Mouse (Mus musculus) mouse embryonic stem cell (cell line): Measurements from ENCODE around the gene Gm42417.
"Not testable (repeated sequence)": the region's sequence is repeated elsewhere in the genome, so short reads cannot be mapped to it uniquely, and the experiment has no call there.

Experiments used
- in situ Hi-C, 2 experiments: fragments of 300-500 bp; cut with MboI; formaldehyde crosslinking; loops; 1 replicate in 1 of 2; 3 replicates in 1 of 2; pipeline ENCODE4 v1.14.3; 2019 to 2020; ENCODE audit warnings: low sequenced_read_pairs in 2 of 2, low pct_unique_long_range_greater_than_20kb in 1 of 2, mixed read lengths in 1 of 2; ENCODE audit not compliant: unreplicated experiment in 1 of 2

Gene Gm42417

DNA sequence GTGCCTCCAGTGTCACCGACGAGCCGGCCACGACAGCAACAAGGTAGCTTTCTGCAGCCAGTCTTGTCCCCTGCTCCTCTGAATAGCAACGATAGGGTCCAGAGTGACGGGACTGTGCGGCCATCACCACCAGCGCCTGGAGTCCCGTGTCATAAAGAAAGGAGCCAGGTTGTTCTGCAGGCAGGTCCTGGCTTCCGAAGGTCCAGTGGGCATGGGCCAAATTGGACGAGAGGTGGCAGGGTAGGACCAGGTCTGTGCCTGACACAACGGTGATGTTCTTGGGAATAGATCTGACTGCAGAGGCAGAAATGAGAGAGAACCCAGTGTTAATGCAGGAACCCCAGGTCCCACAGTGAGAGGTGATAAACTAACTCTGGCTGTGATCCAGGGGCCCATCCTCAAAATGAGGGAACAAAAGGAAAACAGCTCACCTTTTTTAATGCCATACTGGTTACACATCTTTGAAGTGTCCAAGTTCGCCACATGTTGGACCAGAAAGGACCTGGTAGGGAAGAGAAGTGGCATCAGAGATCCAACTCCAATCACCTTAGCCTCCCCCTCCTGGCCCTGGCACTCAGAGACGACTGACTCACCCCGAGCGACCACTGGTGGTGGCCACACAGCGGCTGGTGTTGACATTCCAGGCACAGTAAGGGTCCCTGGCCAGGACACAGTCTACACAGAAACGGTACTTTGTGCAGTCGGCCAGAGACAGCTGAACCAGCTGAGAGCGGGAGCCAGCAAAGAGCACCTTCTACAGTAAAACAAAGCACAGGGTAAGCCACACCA, 11.0 kb upstream of the Gm42417 start:
- in situ Hi-C loops, result loop anchor here in 1 of 2 experiments (10.0 kb wide), 1 partner anchor 65 kb away; no protein-coding TSS in a partner anchor

DNA sequence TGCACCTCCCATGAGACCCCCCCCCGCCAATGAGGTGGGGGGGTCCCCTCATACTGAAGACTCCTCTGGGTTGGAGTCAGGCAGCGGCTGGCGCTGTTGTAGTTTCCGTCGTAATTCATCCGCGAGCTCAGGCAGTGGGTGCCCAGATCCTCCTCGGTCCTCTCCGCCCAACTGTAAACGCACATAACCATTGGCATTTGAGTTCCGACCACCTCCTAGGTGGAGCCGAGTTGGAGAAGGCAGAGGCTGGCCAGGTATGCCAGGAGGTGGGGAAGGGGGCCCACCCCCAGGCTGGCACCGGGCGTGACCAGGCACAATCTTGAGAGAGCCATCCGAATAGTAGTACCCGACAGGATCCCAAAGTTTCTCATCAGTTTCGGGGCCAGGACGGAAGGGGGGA, 10.3 kb upstream of the Gm42417 start:
- in situ Hi-C loops, result loop anchor here (10.0 kb wide), 2 partner anchors 185 to 195 kb away; no protein-coding TSS in a partner anchor

DNA sequence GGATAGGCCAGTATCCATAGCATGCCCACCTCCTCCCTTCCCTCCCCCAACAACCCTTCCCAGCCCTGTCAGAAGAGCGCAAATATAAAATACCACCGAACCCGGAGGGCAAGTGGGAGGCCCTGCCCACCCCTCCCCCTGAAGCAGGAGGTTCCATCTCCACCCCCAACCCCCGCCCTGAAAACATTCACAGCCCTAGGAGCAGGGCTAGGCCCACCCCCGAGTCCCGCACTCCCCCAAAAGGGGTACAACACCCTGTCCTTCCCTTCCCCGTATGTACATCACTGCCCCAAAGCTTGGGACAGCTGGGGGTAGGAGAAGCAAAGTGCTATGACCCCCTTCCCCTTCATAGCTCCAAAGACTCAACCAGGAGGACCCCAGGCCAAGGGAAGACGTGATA, 9.5 kb upstream of the Gm42417 start:
- in situ Hi-C loops, result loop anchor here (10.0 kb wide), 2 partner anchors 186 to 196 kb away; no protein-coding TSS in a partner anchor

DNA sequence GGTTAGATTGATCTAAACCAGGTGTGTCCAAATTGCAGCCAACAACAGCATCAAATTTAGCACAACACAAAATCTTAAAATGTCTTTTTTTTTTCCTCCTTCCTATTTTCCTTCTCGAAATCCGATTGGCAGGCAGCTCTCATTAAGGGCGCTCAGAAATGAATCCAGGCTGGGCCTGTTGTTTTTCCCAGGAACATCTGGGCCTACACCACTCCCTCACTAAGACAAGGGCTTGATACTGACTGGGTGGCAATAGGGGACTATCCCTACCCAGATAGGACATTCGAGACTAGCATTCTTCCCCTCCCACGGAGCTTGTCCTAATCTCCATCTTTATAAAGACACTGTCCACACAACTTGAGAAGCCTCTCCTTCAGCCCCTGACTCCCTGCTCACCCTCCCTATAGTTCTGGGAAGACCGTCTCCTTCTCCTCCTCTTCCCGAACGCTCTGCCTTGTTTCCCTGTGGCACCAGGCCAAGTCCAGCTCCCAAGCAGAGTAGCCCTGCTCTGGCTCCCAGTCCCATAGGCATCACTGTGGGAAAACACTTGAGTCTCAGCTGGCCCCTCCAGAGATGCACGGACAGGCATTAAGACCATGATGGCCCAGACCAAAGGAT, 8.9 kb upstream of the Gm42417 start:
- in situ Hi-C loops, result loop anchor here (10.0 kb wide), 2 partner anchors 187 to 197 kb away; no protein-coding TSS in a partner anchor

DNA sequence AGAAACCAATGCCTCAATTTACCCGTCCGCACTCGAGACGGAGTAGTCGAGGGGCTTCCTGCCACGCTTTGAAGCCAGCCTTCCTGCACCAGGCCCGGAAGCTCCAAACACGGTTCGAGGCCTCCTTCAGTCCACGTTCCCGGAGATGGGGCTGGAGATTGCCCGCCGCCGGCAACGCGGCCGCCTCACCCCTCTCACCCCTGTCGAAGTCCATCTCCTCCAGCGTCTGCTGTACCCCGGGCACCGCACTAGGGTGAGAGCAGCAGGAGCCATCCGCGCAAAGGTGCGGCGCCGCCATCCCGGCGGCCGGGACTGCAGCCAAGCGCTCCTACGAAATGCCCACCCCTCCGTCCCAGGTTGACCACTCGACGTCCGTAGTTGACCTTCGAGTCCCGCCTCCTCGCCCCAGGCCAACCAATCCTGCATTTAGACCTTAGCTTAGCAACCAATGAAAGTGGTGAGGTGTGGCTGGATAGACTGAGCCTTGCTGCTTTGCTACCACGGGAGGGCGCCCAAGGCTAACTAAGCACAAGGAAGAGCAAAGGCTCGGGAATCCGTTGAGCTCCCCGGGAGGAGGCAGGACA, 7.8 kb upstream of the Gm42417 start, which contains the start of gene Ankrd39:
TSS of gene Ankrd39 (minus strand) at position 558 of the 584 bp plus-strand sequence.
- in situ Hi-C loops, result loop anchor here (10.0 kb wide), 2 partner anchors 188 to 198 kb away; no protein-coding TSS in a partner anchor

DNA sequence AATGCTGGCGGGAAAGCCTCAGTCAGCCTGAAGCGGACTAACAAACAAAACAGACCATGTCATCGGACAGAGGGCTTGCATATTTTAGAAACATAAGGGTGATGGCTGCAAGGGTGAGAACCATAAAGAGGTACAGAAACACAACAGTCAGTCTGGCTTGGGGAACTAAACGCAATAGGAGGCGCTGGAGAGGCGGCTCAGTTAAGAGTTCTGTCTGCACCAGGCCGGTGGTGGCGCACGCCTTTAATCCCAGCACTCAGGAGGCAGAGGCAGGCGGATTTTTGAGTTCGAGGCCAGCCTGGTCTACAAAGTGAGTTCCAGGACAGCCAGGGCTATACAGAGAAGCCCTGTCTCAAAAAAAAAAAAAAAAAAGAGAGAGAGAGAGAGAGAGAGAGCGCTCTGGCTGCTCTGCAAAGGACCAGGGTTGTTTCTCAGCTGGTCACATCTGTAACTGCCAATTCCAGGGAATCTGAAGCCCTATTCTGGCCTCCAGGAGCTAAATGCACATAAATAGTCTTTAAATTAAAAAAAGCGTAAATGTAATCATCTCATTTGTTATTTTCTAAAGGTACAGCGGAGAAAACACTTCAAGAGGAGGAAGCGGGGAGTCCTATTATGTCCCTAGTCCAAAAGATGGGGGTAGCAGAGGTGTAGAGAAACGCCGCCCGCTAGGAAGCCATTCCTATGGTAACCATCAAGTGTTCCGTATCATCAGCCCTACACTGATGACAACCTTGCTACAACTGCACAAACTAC, 6.8 kb upstream of the Gm42417 start:
- in situ Hi-C loops, result loop anchor here (10.0 kb wide), 2 partner anchors 189 to 199 kb away; no protein-coding TSS in a partner anchor

DNA sequence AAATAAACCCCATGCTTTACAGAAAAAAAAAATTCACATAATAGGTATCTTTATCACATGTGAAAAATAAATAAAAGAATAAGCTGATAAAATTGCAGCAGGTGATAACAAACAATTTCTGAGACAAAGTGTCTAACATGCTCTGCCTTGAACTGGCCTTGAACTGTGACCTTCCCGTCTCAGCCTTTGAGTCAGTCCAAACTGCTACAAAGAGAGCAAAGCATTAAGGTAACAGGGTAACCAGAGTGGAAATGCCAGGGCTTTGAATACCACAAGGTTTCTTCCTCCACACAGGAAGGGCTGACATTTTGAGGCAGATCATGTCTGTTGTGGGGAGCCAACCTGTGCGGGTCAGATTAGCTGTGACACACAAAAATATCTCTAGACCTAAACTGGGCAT, 6.2 kb upstream of the Gm42417 start:
- in situ Hi-C loops, result loop anchor here (10.0 kb wide), 2 partner anchors 189 to 199 kb away; no protein-coding TSS in a partner anchor

DNA sequence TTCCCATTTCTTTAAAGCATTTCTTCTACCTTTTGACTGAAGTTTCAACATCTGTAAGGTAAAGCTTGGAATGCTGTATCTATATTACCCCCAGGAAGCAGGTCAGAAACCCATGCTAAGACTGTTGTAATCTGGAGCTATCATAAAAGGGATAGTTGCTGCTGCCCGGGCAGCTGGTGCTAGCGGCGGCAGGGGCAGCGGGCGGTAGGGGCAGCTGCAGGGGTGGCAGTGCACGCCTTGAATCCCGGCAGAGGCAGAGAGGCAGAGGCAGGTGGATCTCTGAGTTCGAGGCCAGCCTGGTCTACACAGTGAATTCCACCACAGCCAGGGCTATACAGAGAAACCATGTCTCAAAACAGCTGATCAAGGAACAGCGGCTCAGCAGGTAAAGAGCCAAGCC, 3.7 kb upstream of the Gm42417 start:
- in situ Hi-C loops, result loop anchor here (10.0 kb wide), 2 partner anchors 192 to 202 kb away; no protein-coding TSS in a partner anchor

DNA sequence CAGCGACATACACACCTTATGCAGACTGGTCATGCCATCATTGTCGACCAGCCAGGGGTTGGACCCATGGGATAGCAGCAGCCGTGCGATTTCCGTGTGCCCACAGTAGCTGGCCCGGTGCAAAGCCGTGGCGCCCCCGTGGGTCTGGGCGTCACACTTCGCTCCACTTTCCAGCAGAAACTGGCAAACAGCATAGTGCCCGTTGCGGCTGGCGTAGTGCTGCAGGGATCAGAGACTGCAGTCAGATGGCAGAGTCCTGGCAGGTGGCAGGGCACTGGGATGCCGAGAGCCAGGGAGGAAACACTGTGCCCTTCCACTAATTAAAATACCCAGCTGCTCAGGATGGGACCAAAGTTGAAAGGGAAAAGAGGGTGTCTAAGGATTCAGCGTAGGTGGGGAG, 2.6 kb upstream of the Gm42417 start:
- in situ Hi-C loops, result loop anchor here (10.0 kb wide), 2 partner anchors 193 to 203 kb away; no protein-coding TSS in a partner anchor

DNA sequence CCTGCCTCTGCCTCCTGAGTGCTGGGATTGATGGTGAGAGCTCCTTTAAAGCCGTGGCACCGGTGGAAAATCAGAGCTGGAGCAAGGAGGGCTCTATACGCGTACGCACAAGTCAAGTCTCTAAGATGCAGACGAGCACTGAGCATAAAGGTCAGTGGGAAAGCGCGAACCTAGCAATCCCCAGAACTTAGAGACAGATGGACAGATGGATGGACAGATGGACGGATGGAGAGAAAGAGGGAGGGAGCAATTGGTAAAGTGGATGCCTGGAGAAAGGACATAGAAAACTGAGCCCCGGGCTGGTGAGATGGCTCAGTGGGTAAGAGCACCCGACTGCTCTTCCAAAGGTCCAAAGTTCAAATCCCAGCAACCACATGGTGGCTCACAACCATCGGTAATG, 1.6 kb upstream of the Gm42417 start:
- in situ Hi-C loops, result loop anchor here (10.0 kb wide), 2 partner anchors 194 to 204 kb away; no protein-coding TSS in a partner anchor

DNA sequence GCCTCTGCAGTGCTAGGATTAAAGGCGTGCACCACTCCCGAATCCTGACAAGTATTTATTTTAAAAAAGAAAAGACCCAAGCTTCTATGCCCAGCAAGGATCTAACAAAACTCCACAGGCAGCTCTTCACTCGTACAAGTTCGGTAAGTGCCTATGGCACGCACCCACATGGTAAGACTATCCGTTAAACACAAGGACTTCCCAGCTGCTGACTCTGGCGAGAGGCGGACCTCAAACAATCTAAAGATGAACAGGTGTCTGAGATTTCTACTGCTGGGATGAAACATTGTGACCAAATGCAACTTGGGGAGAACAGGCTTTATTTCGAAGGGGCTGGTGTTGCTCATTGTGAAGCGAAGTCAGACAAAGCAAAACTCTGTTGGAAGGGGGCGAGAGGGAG, 903 bp upstream of the Gm42417 start:
- in situ Hi-C loops, result loop anchor here (10.0 kb wide), 2 partner anchors 195 to 205 kb away; no protein-coding TSS in a partner anchor

DNA sequence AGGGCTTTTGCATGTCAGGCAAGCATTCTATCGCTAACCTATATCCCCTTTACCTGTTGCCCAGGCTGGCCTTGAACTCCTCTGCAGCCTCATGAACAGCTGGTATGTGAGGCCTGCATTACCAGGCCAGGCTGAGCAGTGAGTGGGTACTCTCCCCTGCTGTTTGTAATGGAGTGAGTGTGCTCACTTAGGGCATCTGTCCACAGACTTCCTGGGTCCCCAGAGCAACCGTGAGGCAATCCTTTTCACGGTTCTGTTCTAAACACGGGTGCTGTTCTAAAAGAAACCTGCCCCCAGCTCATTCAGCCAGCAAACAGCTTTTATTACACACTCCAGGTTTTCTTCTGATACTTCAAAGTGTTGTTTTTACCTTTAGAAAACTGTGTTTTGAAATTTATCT, 502 bp downstream of the Gm42417 start:
- in situ Hi-C loops, result no loop called here

DNA sequence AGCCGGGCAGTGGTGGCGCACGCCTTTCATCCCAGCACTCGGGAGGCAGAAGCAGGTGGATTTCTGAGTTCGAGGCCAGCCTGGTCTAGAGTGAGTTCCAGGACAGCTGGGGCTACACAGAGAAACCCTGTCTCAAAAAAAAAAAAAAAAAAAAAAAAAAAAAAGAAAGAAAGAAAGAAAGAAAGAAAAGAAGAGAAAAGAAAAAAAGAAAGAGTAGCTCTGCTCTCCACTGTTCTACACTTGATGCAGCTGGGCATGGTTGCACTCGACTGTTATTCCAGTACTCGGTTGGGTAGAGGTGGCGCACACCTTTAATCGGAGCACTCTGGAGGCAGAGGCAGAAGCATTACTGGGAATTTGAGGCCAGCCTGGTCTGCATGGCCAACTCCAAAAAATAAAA, 2.4 kb downstream of the Gm42417 start, which contains the start of gene Ankrd23:
TSS of gene Ankrd23 (minus strand) at position 101 of the 400 bp plus-strand sequence.
- in situ Hi-C loops, result not testable (repeated sequence)

DNA sequence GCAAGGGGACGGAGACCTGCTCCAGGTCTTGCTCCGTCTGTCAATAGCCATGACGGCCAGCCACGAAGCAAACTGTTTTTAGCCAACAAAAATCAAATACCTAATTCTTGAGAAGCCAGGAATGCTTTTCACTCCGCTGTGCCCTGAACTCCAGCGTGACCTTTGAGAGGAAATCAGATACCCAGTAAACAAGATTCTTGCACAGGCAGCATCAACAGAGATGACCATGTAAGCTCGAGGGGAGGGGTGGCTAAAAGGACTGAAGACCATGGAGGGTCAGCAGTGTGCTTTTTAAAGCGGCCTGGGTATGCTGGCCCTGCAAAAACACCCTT, 2.9 kb downstream of the Gm42417 start:
- in situ Hi-C loops, result no loop called here

DNA sequence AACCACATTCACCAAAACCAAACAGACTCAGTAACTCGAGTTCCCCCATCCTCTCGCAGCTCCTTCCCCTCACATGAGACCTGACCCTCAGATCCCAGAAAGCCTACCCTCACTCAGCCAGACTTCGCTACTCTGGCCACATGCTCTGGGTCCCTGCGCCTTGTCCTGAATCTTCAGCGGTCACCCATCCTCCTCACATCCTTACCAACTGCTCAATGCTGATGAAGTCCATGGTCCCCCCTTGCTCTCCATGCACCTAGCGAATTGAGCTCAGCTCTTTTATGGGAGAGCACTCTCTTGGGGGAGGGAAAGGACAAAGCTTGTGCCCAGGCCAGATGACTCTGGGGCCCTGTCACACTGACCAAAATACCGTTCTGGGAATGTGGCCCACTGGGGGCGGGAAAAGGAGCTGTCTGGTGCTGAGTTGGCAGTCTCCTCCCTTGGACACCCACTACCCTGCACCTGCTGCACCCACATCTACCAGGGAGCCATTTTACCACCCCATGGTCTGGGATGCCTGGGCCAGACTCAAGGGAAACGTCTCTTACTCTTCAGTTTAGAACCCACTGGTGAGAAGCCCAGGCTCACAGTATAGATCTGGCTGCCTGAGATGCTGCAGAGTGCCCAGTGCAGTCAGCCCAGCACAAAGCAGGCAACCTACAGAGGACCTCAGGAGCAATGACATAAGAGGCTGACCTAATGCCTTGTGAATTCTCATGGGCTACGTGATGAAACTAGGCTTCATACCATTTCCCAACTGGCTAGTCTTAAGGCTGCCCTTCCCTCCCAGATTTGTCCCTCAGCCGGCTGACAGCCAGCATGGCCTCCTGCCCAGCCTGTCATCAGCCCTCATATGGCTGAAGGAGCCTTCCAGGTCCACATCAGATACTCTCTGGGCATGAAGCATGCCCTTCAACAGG, 3.5 kb downstream of the Gm42417 start:
- in situ Hi-C loops, result no loop called here

DNA sequence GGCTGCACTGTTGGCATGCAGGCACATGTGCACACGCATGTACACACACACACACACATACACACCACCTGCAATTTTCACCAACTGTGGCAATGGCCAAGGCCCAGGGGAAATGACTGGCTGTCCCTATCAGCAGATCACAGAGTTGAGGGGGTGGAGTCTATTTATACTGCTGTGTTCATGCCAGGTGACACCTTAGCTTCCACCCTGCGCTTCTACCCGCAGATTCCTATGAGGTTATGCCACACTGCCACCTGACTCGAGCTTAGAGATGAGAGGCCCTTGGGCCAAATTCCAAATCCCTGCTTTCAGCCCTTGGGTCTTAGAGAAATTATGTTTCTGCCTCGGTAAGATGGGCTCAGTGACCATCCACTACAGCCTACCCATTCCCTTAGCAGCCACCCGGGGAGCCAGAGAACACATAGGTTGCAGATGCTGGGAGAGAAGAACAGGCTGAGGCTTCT, 4.6 kb downstream of the Gm42417 start:
- in situ Hi-C loops, result no loop called here

DNA sequence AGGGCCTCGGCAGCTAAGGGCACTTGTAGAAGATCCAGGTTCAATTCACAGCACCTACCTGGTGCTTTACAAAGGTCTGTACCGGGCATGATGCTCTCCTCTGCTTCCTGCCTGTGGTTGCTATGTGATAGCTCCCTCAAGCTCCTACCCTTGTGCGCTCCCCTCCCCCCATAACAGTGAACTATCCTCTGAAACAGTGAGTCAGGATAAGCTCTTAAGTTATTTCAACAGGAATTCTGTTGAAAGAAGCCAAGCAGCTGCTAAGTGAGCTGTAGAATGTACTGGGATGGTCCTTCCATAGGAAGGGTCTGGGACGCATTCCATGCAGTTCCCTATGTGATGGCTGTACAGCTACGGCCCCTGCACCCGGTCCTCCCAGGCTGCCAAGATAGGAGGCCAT, 5.7 kb downstream of the Gm42417 start:
- in situ Hi-C loops, result no loop called here
